Mouse (Mus musculus) kidney, adult 9 months (tissue): ENCODE measurements around the gene Gm3629.
"Not testable (repeated sequence)": the region's sequence is repeated elsewhere in the genome, so short reads cannot be mapped to it uniquely, and the experiment has no call there.

Experiments
- DNase-seq: peaks from one replicate; pipeline ENCODE4 v3.0.0; 2022

Gene Gm3629

GRCm38 (mm10) chr14:6590513-6590912, at the start of gene Gm3629:
TSS of gene Gm3629 (minus strand) at chr14:6590613.
- DNase-seq = not testable (repeated sequence)

- not testable (repeated sequence) for DNase-seq
Observed at GRCm38 (mm10) chr14:6622318-6622717, 31.9 kb upstream of the Gm3629 start, which contains the start of gene Gm3460. TSS of gene Gm3460 (minus strand) at chr14:6622418.

GRCm38 (mm10) chr14:6606436-6606835, 16.0 kb upstream of the Gm3629 start:
- DNase-seq = peak; percentile 0

- DNase-seq = peak; percentile 0
Observed at GRCm38 (mm10) chr14:6605004-6605403, 14.6 kb upstream of the Gm3629 start.

GRCm38 (mm10) chr14:6604551-6604950, 14.1 kb upstream of the Gm3629 start:
- peak; percentile 27 for DNase-seq

- DNase-seq = not testable (repeated sequence)
Observed at GRCm38 (mm10) chr14:6537190-6537589, 53.2 kb downstream of the Gm3629 start, which contains the start of gene Gm8356. TSS of gene Gm8356 (minus strand) at chr14:6537290.
